Mouse (Mus musculus) heart, postnatal 10 days (tissue): ENCODE results near the gene Fkbp11. TPM values are rescaled to one million over a fixed set of nuclear protein-coding genes. Genes with fewer than 3 reads are reported as not detected.

ENCODE experiments used
- DNase-seq, 2 experiments: peaks; one replicate each; pipeline ENCODE4 v3.0.0; 2021
- intact Hi-C: fragments of 180-260 bp; cut with DNase I; formaldehyde crosslinking; loops from one replicate; pipeline ENCODE4 v1.15.1; 2025
- total RNA-seq, 2 experiments: library from RNA; stranded (reverse); gene quantifications; 2 replicates each; pipeline ENCODE4 v1.2.3; 2021

Gene Fkbp11
- total RNA-seq, 2 experiments from 2014 or later, result 8.1 to 10.2 TPM

- intact Hi-C loops, result loop anchor here (1.0 to 10.0 kb wide), 3 partner anchors 35 to 117 kb away; partner anchors contain the start of gene Wnt1
- DNase-seq, result peak; percentile 88 to 93
Observed at GRCm38 (mm10) chr15:98699190-98700105, 28.6 kb downstream of the Fkbp11 start.

GRCm38 (mm10) chr15:98696216-98696615, 31.8 kb downstream of the Fkbp11 start:
- intact Hi-C loops, result loop anchor here (5.0 kb wide), 1 partner anchor 114 kb away; no protein-coding TSS in a partner anchor
- no peak for DNase-seq

GRCm38 (mm10) chr15:98695726-98696125, 32.3 kb downstream of the Fkbp11 start:
- DNase-seq, result peak; percentile 36 to 37
- intact Hi-C loops, result loop anchor here (1.0 to 5.0 kb wide), 2 partner anchors 31 to 113 kb away; no protein-coding TSS in a partner anchor

DNA sequence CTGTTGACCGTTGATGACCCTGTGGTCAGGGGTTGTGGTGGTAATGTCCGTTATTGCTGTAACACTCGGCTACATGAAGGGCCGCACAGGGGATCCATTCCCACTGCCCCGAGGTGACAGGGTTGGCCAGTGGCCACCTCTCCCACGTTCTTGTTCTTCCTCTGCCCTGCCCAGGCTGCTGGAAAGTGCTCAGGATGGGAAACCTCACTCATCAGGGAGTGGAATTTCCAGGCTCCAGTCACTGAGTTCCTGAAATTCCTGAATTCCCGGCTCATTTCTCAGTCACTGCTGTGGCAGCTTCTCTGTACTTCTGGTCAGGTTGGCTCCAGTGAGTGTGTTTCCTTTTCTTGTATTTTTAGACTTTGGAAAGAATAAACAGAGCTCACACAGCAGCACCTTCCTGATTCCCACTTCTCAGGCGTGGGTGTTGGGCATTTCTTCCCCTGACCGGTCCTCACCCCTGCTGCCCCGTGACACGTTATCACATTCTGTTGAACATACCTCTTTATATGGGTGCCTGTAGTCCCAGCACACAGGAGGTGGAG, 35.8 kb downstream of the Fkbp11 start:
- intact Hi-C loops, result no loop called here

DNA sequence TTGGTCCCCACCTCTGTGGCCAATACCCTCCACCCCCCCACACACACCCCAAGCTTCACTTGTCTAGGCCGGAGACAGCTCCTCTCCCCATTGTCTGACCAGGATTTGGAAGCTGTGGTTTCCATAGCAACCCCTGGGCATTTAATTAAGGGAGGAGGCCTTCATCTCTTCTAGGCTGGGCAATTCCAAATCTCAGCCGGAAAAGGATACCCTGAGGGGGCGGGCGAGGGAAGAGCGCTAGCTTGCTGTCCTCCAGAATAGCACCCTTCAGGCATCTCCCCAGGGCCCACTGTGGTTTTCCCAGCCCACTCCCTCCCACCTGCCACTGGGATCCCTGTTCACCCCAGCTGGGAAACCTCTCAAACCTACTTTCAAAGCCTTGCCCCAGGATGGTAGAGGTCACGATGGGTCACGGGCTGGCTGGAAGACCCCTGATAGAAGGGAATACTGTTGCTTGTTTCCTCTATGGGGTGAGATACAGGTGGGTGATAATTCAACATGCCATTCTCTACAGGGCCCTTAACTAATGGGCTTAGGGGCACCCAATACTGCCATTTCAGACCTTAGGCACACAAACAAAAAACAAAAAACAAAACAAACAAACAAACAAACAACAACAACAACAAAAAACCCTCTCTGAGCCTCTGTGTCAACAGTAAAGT, 36.4 kb downstream of the Fkbp11 start:
- intact Hi-C loops, result no loop called here
- no peak for DNase-seq

More for the DNA sequence above, 35.8 kb downstream of the Fkbp11 start:
- peak; percentile 65 to 74 for DNase-seq

DNA sequence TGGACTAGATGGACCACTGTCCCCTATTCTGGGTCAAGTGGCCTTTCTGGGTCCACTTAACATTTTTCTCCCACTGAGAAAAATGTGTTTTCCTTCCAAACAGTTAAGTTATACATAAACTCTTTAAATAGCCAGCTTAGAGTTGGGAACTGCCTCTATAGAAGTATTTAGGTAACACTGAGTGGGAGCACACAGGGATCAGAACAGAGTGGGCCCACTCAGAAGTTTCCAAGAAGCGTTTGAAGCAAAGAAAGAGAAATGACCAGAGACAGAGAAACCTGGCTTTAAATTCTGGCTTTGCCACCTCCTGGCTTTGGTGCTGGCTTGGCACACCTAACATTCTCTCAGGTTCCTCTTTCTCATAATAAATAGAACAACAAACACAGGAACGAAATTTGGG, 38.3 kb downstream of the Fkbp11 start:
- no peak for DNase-seq
- intact Hi-C loops, result no loop called here

- intact Hi-C loops, result no loop called here
- no peak for DNase-seq
Observed at GRCm38 (mm10) chr15:98685926-98686325, 42.1 kb downstream of the Fkbp11 start.

GRCm38 (mm10) chr15:98683746-98684145, 44.3 kb downstream of the Fkbp11 start:
- no peak for DNase-seq
- intact Hi-C loops, result no loop called here

DNA sequence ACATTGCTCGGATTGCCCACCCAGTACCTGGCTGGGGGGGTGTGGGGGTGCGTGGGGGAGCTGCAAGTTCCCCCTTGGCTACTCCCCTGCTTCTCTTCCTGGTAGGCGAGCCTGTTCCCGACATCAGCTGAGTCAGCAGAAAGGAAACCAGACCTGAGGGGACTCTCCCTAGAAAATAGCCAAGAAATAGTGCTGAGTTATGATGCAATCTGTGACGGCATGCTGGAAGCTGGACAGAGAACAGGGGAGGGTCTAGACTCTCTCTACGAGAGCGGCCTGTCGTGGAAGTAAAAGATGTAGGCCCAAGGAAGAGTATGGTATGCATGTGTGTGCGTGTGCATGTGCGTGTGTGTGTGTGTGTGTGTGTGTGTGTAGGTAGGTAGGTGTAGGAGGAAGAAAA, 44.8 kb downstream of the Fkbp11 start:
- intact Hi-C loops, result no loop called here
- no peak for DNase-seq

- intact Hi-C loops, result no loop called here
- DNase-seq, result no peak
Observed at GRCm38 (mm10) chr15:98681633-98682032, 46.4 kb downstream of the Fkbp11 start.

- intact Hi-C loops, result no loop called here
- DNase-seq, result no peak
Observed at GRCm38 (mm10) chr15:98680660-98681059, 47.3 kb downstream of the Fkbp11 start.

DNA sequence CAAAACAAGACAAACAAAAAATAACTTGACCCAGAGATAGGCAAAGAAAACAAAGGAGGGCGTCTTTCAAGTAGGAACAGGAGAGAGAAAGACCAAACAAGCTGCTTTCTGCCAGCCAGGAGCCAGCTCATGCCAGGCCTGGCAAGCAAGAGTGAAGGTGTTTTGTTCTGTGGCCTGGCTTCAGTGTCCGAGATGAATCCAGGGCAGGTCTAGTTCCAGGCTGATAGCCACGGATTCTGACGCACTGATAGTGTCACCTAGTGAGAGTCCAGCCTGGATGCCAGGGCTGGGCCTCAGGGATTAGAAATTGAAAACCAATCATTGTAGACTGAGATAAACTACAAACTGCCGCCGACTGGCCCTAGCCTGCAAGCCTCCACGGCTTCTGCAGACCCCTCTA, 50.0 kb downstream of the Fkbp11 start:
- intact Hi-C loops, result no loop called here
- no peak for DNase-seq

DNA sequence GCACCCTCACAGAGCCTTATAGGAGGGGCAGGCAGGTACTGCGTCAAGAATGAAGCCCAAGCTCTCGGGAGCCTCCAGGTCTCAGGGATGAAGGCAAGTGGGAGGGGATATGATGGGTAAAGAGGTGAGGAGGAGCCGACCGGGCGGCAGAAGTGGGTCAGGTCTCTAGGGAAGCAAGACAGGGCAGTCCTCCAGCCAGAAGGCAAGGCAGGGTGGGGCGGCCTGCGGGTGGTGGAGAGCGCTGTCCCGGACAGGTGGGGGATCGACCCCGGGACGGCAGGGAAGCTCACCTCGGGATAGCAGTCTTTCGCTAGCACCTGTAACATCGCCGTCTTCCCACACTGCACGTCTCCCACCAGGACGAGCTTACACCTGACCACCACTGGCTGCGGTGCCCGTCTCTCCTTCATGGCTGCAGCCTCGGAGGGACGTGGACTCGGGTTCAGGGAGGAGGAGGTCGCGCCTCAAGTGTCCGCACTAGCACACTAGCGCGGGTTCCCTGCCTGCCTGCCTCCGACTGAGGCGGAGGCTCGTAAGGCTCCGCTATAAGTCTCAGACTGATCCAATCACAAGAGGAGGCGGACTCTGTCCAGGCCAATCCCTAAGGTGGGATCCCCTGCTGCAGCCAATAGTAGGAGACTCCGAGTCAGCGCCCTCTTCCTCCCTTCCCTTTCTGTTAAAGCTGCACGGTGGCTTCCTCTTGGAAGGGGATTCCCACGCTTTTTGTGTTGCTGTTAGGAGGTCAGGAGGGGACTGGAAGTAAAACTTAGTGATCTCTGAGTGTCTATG, 50.9 kb downstream of the Fkbp11 start, which contains the start of gene Rnd1:
Gene Rnd1 (minus strand): TSS at position 522 of the 789 bp plus-strand sequence.
- intact Hi-C loops, result no loop called here

DNA sequence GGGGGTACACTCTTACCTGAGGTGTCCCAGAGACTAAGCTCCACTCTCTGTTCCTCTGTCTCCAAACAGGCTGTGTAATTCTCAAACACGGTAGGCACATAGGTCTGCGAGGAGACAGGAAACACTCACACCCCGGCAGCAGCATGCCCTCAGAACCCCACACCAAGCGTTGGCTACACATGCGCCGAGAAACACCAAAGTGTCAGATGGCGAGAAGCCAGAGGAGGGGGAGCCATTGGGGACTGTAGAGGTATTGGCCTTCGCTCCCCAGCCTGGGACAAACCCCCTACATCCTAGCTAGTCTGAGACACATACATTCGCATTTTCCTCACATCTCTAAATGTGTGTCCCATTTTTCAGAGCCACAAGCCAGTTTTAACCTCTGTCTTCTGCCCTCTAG, 51.5 kb downstream of the Fkbp11 start:
- no peak for DNase-seq

More for the DNA sequence above, 50.9 kb downstream of the Fkbp11 start, which contains the start of gene Rnd1:
- DNase-seq, result peak; percentile 87 to 88

GRCm38 (mm10) chr15:98675634-98676250, 52.3 kb downstream of the Fkbp11 start:
- intact Hi-C loops, result no loop called here
- DNase-seq, result no peak

More for the DNA sequence above, 51.5 kb downstream of the Fkbp11 start:
- intact Hi-C loops, result no loop called here

- intact Hi-C loops, result no loop called here
- DNase-seq, result no peak
Observed at GRCm38 (mm10) chr15:98674994-98675545, 52.9 kb downstream of the Fkbp11 start.
